Mouse (Mus musculus): ENCODE results near the gene Anxa5. TPM values are rescaled to one million over a fixed set of nuclear protein-coding genes. Genes with fewer than 3 reads are reported as not detected.
A peak's percentile ranks its signal among the peaks of the same experiment; 100 is the strongest.

Gene Anxa5
- total and polyA plus RNA-seq, 3 experiments = 30.8 to 47.1 (median 43.4) TPM

GRCm38 (mm10) chr3:36400657-36401056 is 75.0 kb downstream of the Anxa5 start:
- peak overlapping the region; percentile 46 for H3K9ac ChIP-seq (ENCODE audit: insufficient read depth, low read depth)
- dilution Hi-C loops (cut with MboI; ENCODE audit: extremely low pct_ligation_motif_present, extremely low pct_unique_long_range_greater_than_20kb, low sequenced_read_pairs) (no loop called here), in situ Hi-C loops (cut with MboI; ENCODE audit: low pct_ligation_motif_present, low pct_unique_long_range_greater_than_20kb, low sequenced_read_pairs) (no loop called here)
- H3K4me1 ChIP-seq (ENCODE audit: control insufficient read depth in 1 of 2, insufficient read depth in 2 of 2) = peaks cover 16 to 46% of the 10 kb centered on the region in 2 experiments
- peak overlapping the region; percentile 80 for H3K4me2 ChIP-seq (ENCODE audit: insufficient read depth, low read depth, poor library complexity, severe bottlenecking)
- peak overlapping the region; percentile 89 for H3K27ac ChIP-seq (ENCODE audit: insufficient read depth, low read depth)
- DNase-seq (ENCODE audit: extremely low read depth) = no peak
- H3K36me3 ChIP-seq (replicated peaks in 1 of 2; ENCODE audit: control insufficient read depth in 1 of 2, insufficient read depth in 1 of 2, low read length in 1 of 2) = no peaks in the 10 kb centered on the region
- peak overlapping the region in 1 of 3 experiments; percentile 3 for H3K4me3 ChIP-seq (replicated peaks in 1 of 3; ENCODE audit: low read depth in 2 of 3, low read length in 2 of 3, poor library complexity in 1 of 3)
- no peaks in the 10 kb centered on the region for H3K9me3 ChIP-seq (replicated peaks; ENCODE audit: low read length)
- H3K79me2 ChIP-seq (replicated peaks; ENCODE audit: control insufficient read depth, extremely low read depth, insufficient read depth, poor library complexity, severe bottlenecking) = no peaks in the 10 kb centered on the region
- TF ChIP-seq EP300 (IDR thresholded peaks at IDR 0.05; ENCODE audit: low read length) (peak; percentile 29; the same call in 1 of the 2 replicates), USF2 (conservative IDR thresholded peaks at IDR 0.05; ENCODE audit: low read depth, low read length) (0 out of 2 replicates have a peak, but pooled peaks have one; percentile 2), CHD2 (IDR thresholded peaks at IDR 0.05; ENCODE audit: low read length) (no peak), SIN3A (IDR thresholded peaks at IDR 0.05; ENCODE audit: low read length) (peak; percentile 55), POLR2AphosphoS2 (IDR thresholded peaks at IDR 0.05; ENCODE audit: low read depth, low read length) (no peak), IRF4 (IDR thresholded peaks at IDR 0.05; ENCODE audit: low read depth, low read length) (0 out of 2 replicates have a peak, but pooled peaks have one; percentile 6), POLR2A (IDR thresholded peaks at IDR 0.05; ENCODE audit: low read depth, low read length) (0 out of 2 replicates have a peak, but pooled peaks have one; percentile 14), ETS1 (conservative IDR thresholded peaks at IDR 0.05; ENCODE audit: low read depth, low read length) (no peak), PAX5 (IDR thresholded peaks at IDR 0.05; ENCODE audit: low read length) (no peak), TCF12 (IDR thresholded peaks at IDR 0.05; ENCODE audit: low read depth, low read length) (peak; percentile 64; the same call in 1 of the 2 replicates), USF1 (IDR thresholded peaks at IDR 0.05; ENCODE audit: low read depth, low read length) (no peak), RCOR1 (conservative IDR thresholded peaks at IDR 0.05; ENCODE audit: low read depth, low read length) (no peak), MAZ (IDR thresholded peaks at IDR 0.05; ENCODE audit: low read depth, low read length) (no peak), GABPA (IDR thresholded peaks at IDR 0.05; ENCODE audit: insufficient replicate concordance, low read depth, low read length) (no peak), TBP (conservative IDR thresholded peaks at IDR 0.05; ENCODE audit: low read depth, low read length) (peak; percentile 10; the same call in 1 of the 2 replicates), BHLHE40 (IDR thresholded peaks at IDR 0.05; ENCODE audit: low read depth, low read length) (peak; percentile 48; the same call in 1 of the 2 replicates), E2F4 (IDR thresholded peaks at IDR 0.05; ENCODE audit: insufficient replicate concordance, low read depth, low read length) (no peak), JUND (conservative IDR thresholded peaks at IDR 0.05; ENCODE audit: low read depth, low read length) (no peak)
- no peaks in the 10 kb centered on the region for H3K27me3 ChIP-seq (replicated peaks)

Other genes with a start within 250 kb of the Anxa5 start
- gene 1810062G17Rik, start within 50 bp of the Anxa5 start, total RNA-seq (2012; rRNA removed) = 3.1 and 3.3 TPM in 2 replicates
- 3.2 and 3.9 TPM in 2 replicates for gene 1810062G17Rik, start within 50 bp of the Anxa5 start, total RNA-seq (2014; rRNA removed)
- gene 1810062G17Rik, start within 50 bp of the Anxa5 start, polyA plus RNA-seq (2012; ENCODE audit: insufficient read length, low read depth) = 2.2 and 3.1 TPM in 2 replicates
- not detected in 2 replicates for gene Gm11549, start 45.9 kb upstream of the Anxa5 start, total RNA-seq (2012; rRNA removed)
- not detected in 2 replicates for gene Gm11549, start 45.9 kb upstream of the Anxa5 start, total RNA-seq (2014; rRNA removed)
- not detected in 2 replicates for gene Gm11549, start 45.9 kb upstream of the Anxa5 start, polyA plus RNA-seq (2012; ENCODE audit: insufficient read length, low read depth)
- 60.6 and 77.4 TPM in 2 replicates for gene Exosc9, start 76.7 kb upstream of the Anxa5 start, total RNA-seq (2012; rRNA removed)
- 128 and 151 TPM in 2 replicates for gene Exosc9, start 76.7 kb upstream of the Anxa5 start, total RNA-seq (2014; rRNA removed)
- gene Exosc9, start 76.7 kb upstream of the Anxa5 start, polyA plus RNA-seq (2012; ENCODE audit: insufficient read length, low read depth) = 144 and 149 TPM in 2 replicates
- 94.7 and 117 TPM in 2 replicates for gene Ccna2, start 96.3 kb upstream of the Anxa5 start, total RNA-seq (2012; rRNA removed)
- 240 and 277 TPM in 2 replicates for gene Ccna2, start 96.3 kb upstream of the Anxa5 start, total RNA-seq (2014; rRNA removed)
- gene Ccna2, start 96.3 kb upstream of the Anxa5 start, polyA plus RNA-seq (2012; ENCODE audit: insufficient read length, low read depth) = 133 and 148 TPM in 2 replicates
- 1.6 and 2.6 TPM in 2 replicates for gene Bbs7, start 137.6 kb upstream of the Anxa5 start, total RNA-seq (2012; rRNA removed)
- gene Bbs7, start 137.6 kb upstream of the Anxa5 start, total RNA-seq (2014; rRNA removed) = 3.3 and 3.7 TPM in 2 replicates
- 6.6 and 7.0 TPM in 2 replicates for gene Bbs7, start 137.6 kb upstream of the Anxa5 start, polyA plus RNA-seq (2012; ENCODE audit: insufficient read length, low read depth)
- gene Trpc3, start 214.3 kb upstream of the Anxa5 start, total RNA-seq (2012; rRNA removed) = not detected in 2 replicates
- gene Trpc3, start 214.3 kb upstream of the Anxa5 start, total RNA-seq (2014; rRNA removed) = not detected in 2 replicates
- not detected in 2 replicates for gene Trpc3, start 214.3 kb upstream of the Anxa5 start, polyA plus RNA-seq (2012; ENCODE audit: insufficient read length, low read depth)